Mouse (Mus musculus): Measurements from ENCODE around the gene Hoxd9.

The Hoxd9 gene

GRCm38 (mm10) chr2:74734451-74734850 is 36.9 kb downstream of the Hoxd9 start:
- DNase-seq, result no peak

- DNase-seq, result no peak
These were observed 37.7 kb downstream of the Hoxd9 start for GRCm38 (mm10) chr2:74734996-74735811.

- DNase-seq, result no peak
These were observed 38.5 kb downstream of the Hoxd9 start for GRCm38 (mm10) chr2:74735851-74736687.

- DNase-seq, result no peak
These were observed 39.4 kb downstream of the Hoxd9 start for GRCm38 (mm10) chr2:74736688-74737577.

GRCm38 (mm10) chr2:74737578-74738070 is 40.1 kb downstream of the Hoxd9 start:
- DNase-seq, result no peak

DNA sequence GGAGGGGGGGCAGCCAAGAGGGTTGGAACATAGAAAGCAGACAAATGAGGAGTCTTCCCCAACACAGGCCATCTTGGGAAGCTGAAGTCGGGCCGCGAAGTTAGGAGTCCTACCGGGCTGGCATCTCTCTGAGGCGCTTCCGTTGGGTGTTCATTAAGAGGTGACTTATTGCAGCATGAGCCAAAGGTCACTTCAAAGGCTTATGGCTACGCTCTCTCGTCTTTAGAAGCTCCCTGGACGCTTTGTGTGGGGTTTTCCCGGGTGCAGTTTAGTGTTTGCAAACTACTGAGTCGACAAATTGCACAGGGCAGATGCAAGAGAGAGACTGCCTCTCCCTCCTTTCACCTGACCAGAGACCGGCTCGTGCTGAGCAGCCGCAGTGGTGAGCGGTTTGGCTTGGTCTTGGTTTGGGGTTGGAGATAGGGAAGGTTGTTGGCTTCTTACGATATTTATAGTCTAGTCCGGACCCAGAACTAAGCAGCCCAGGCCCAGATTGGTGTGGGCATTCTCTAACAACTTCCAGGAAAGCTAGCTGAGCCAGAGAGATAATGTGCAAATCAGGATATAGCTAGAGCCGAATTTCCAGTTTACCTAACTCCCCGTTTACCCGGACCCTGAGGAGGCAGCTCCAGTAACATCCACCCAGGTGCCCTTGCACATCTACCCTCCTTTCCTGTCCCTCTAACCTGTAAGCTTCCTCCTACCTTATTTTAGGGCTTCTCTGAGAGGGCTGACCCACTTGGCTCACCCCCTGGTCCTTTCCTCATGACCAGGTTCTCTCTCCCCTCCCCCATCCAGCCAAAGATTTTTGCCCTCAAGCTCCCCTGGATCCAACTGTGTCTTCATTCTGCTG is 41.3 kb downstream of the Hoxd9 start:
- DNase-seq, result no peak

GRCm38 (mm10) chr2:74739476-74739800 is 41.9 kb downstream of the Hoxd9 start:
- no peak for DNase-seq

DNA sequence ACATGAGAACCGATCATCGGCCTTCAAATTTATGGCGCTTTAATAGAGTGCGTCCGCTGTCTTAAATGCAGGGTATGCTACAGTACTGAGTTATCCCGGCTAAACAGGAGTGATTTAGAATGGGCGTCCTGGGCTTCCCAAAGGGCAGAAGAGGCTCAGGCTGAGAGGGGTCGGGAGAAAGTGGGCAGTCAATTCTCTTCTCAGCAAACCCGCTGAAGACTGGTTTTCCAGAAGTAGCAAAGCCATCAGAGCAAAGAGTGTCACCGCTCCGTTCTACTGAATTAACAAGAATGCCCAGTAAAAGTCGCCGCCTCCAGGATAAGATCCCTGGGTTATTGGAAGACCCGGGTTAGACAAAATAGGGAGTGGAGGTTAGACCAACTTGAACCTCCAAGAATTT is 42.3 kb downstream of the Hoxd9 start:
- DNase-seq, result no peak

DNA sequence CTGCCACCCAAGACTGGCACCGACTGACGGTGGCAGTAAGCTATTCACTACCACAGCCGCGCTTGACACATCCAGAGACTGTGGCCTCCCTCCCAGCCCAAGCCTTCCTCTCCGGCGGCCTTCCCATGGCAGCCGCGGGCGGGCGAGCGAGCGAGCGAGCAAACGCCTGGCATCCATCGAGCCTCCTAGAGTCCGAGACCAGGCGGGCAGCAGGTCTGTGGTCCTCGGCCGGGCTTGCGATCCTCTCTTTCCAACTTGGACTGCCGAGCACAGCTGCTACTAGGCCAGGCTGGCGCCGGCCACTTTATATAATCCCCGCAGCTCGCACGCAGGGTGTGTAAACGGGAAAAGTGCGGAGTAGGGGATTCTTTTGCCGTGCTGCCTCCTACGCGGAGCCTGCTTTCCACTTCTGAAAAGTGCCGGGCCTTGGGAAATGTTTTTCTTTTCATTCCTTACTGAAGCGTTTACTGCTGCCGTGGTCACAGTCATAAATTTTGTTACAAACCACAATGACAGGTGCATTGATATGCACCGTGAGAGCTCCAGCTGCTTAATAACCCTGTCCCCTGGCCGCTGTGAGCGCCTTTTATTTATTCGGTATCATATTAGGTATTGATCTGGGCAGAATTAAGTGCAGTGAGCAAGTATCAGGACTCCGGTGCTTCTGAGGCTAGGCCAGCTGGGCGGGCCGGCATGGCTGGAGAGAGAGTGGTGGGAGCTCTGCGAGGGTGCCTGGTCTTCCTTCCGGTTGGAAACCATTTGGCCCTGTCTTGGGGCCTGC is 43.0 kb downstream of the Hoxd9 start:
- DNase-seq, result no peak

DNA sequence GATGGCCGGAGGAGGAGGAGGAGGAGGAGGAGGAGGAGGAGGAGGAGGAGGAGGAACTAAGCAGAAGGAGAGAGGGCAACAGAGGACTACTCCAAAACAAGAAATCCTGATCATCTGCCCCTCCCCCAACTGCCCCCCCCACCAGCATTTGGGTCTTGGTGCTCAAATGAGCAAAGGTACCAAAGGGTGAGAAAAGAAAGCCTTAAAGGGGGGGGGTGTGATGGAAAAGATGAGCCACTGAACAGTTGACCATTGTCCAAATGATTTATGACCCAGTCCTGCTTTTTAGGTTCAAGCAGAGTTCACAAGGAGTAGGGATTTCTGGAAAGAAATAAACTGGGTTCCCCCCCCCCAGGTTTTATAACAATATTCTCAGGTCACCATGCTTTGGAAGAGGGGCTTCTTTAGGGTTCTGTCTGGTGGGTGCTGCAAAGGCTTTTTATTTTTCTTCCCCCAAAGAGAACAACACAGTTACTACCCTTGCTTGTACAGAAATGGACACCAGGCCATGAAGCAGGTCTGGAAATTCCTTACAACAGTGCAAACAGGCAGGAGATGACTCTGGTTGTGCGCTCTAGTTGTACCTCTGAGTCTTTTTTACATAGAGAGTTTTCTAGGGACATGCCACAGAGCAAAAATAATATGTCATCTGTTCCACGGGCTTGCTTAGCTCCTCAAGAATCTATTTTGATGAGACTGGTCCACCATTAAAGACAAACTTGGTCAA is 43.9 kb downstream of the Hoxd9 start:
- no peak for DNase-seq

- no peak for DNase-seq
These were observed 44.4 kb downstream of the Hoxd9 start for GRCm38 (mm10) chr2:74741979-74742277.

- no peak for DNase-seq
These were observed 48.2 kb downstream of the Hoxd9 start for GRCm38 (mm10) chr2:74745540-74746297.

DNA sequence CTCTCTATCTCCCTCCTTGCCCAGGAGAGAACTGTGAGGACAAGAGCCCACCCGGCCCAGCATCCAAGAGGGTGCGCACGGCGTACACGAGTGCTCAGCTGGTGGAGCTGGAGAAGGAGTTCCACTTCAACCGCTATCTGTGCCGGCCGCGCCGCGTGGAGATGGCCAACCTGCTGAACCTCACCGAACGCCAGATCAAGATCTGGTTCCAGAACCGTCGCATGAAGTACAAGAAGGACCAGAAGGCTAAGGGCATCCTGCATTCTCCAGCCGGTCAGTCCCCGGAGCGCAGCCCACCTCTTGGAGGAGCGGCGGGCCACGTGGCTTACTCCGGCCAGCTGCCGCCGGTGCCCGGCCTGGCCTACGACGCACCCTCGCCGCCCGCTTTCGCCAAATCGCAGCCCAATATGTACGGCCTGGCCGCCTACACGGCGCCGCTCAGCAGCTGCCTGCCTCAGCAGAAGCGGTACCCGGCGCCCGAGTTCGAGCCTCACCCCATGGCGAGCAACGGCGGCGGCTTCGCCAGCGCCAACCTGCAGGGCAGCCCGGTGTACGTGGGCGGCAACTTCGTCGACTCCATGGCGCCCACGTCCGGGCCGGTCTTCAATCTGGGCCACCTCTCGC is 48.9 kb downstream of the Hoxd9 start:
- no peak for DNase-seq

- DNase-seq, result no peak
These were observed 49.5 kb downstream of the Hoxd9 start for GRCm38 (mm10) chr2:74747006-74747405.

DNA sequence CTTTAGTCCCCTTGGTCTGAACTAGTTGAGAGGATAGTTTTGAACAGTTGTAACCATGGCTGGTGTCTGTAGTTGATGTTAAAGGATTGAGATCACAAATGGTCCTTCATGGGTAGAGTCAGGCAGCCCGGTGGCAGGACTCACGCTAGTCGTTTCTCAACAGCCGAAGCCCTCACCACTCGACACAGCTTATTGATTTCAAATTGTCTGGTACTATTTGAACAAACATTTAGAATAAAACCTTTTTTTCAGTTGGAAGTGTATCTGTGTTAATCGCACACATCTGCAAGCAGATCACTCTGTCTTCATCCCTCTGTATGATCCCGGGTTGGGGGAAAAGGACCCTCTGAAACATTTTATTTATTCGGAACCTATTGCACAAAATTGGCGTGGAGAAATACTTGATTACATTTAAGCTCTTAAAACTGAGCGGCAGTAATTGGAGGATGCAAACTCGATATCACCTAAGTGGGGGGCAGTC is 50.2 kb downstream of the Hoxd9 start:
- no peak for DNase-seq

- no peak for DNase-seq
These were observed 51.0 kb downstream of the Hoxd9 start for GRCm38 (mm10) chr2:74748436-74748995.

DNA sequence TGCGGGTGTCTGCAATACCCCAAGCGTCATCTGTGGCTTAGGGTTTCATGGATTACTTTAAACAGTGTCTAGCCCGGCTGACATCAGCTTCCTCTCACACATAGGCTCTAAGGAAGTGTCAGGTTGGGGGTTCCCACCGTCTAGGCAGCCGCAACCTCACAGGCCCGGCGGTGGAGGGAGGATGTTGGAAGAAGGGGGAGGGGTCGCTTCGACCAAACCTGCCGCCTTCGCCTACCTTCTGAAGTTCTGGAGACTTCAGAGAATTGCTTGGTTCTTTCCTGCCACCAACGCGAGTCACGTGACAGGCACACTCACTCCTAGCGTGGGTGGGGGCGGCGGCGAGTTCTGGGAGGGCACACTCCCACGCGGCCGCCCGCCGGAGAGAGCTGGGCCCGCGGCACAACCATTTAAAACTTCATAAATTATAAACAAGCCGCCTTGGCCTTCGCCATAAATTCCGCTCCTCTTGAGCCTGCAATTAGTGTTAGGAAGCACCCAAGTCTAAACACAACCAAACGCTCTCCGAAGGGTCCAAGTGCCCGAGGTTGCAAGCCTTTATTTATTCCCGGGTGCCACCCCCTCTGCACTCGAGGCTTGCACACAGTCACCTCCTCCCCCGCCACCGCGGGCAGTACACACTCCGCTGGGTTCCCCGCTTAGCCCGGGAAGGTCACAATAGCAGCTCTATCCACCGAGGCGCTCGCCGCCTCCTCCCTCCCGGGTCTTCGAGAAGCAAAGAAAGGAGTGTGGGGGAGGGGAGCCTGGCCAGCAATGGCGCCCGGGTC is 52.0 kb downstream of the Hoxd9 start:
- no peak for DNase-seq
